8 mouse cellular contexts compared by ENCODE assay signal in the genomic region with DNA sequence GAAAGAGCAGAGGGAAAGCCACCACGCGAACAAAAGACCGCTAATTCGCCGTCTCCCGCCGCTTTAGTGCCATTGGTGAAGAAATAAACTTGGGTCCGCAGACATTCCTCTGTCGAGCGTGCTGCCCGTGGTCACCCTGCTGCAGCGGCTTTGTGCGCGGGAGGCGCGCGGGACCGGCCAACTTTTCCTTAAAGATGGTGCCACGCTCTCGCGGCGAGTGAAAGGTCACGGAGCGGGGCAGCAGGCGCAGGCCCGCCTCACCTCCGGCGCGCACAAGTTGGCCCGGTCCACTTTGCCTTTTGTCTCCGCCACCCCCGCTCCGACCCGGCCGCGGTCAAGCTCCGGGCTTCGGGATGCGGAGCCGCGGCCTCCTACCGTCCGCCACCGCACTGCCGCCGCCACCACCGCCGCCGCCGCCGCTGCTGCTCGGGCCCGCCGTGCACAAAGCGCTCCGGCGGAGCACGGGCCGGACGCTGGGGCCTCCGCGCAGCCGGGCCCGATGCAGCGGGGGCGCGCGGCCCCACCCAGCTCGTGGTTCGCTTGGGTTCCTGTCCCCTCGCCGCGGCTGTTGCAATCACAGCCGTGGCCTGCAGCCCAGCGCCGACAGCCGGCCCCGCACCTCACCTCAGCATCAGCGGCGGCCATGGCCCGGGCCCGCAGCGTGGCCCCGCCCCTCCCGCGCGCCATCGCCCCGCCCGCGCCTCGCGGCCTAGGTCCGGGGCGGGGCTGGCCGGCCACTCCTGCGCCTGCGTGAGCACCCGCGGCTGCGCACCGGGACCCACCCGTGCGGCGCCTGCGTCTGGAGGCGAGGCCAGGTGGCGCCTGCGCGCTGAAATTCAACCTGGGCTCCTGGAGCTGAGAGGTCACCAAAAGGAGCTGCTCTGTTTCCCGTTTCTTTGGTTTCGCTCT. TPM values are rescaled to one million over a fixed set of nuclear protein-coding genes. Genes with fewer than 3 reads are reported as not detected.
DNase-seq lines count a peak whose midpoint lies in the region; ATAC-seq and TF ChIP-seq lines count a peak whose summit lies in the region.

A gene (minus strand): TSS at position 685 of the 909 bp plus-strand sequence.

- peak; percentile 19; the same call in 1 of the 2 replicates for TF ChIP-seq CTCF in gastrocnemius, adult 2 months (IDR thresholded peaks at IDR 0.05)
- TF ChIP-seq CTCF in hindbrain, postnatal 0 days (IDR thresholded peaks at IDR 0.05; ENCODE audit: low read depth) = peak; percentile 22; the same call in 1 of the 2 replicates
- TF ChIP-seq CTCF in left cerebral cortex, adult 2 months (IDR thresholded peaks at IDR 0.05) = no peak; the same call in none of the 2 replicates

- intact Hi-C loops in gastrocnemius, adult 2 months (cut with DNase I) = no loop called here
- intact Hi-C loops in left cerebral cortex, adult 2 months (cut with DNase I) = no loop called here

- H3K36me3 ChIP-seq in hindbrain, postnatal 0 days (ENCODE audit: insufficient read depth, low read length) = no peaks in the 10 kb centered on the region

- peak within 1 kb of the TSS; percentile 91 for H3K27ac ChIP-seq in gastrocnemius, adult 2 months
- H3K27ac ChIP-seq in hindbrain, postnatal 0 days = peak within 1 kb of the TSS; percentile 98
- peak within 1 kb of the TSS; percentile 89 for H3K27ac ChIP-seq in left cerebral cortex, adult 2 months

- under 1% methylated on average over 106 of the region's 112 CpGs for WGBS in hindbrain, postnatal 0 days

- no peaks in the 10 kb centered on the region for H3K27me3 ChIP-seq in hindbrain, postnatal 0 days (ENCODE audit: insufficient read depth, low read length)

- peaks cover 10% of the 10 kb centered on the region for H3K4me1 ChIP-seq in hindbrain, postnatal 0 days (ENCODE audit: insufficient read depth, low read length)

- peak within 1 kb of the TSS; percentile 83 for H3K4me2 ChIP-seq in hindbrain, postnatal 0 days (ENCODE audit: low read depth, low read length)

- ATAC-seq in hindbrain, postnatal 0 days = peak; percentile 98
- peak; percentile 96 for ATAC-seq in megakaryocyte, adult 5-6 weeks (ENCODE audit: poor library complexity, severe bottlenecking)

- peak within 1 kb of the TSS; percentile 96 for H3K9ac ChIP-seq in hindbrain, postnatal 0 days (replicated peaks; ENCODE audit: low read length)

- H3K9me3 ChIP-seq in hindbrain, postnatal 0 days (ENCODE audit: low read length) = no peaks in the 10 kb centered on the region

- H3K4me3 ChIP-seq in gastrocnemius, adult 2 months = peak within 1 kb of the TSS; percentile 87
- H3K4me3 ChIP-seq in hindbrain, postnatal 0 days (ENCODE audit: low read length) = peak within 1 kb of the TSS; percentile 96
- peak within 1 kb of the TSS; percentile 88 for H3K4me3 ChIP-seq in left cerebral cortex, adult 2 months

- peak; percentile 73 for DNase-seq in WW6 (ENCODE audit: low read depth, low spot score)
- DNase-seq in cerebellum, postnatal 4 days (ENCODE audit: low spot score in 2 of 2) = peak; percentile 91 to 93
- DNase-seq in gastrocnemius, adult 2 months = peak; percentile 98
- peak; percentile 97 for DNase-seq in hindbrain, postnatal 0 days (ENCODE audit: low spot score)
- DNase-seq in left cerebral cortex, adult 2 months (ENCODE audit: extremely low spot score in 1 of 2, low spot score in 2 of 2) = peak; percentile 96
- peak; percentile 90 to 94 for DNase-seq in right cerebral cortex, adult 2 months (ENCODE audit: low spot score in 2 of 2)
- DNase-seq in urinary bladder, postnatal 14 days (ENCODE audit: low spot score) = peak; percentile 95

RNA-seq across cellular contexts. Expression of the gene that starts here (rescaled TPM):
- 10 to 100 TPM; 28.3 to 29.0 TPM for total RNA-seq in gastrocnemius, adult 2 months (2021)
- total RNA-seq in hindbrain, postnatal 0 days (2014; rRNA removed) = 52.0 and 79.8 TPM in 2 replicates
- polyA plus RNA-seq in hindbrain, postnatal 0 days (2015; fragmentation: Nextera tagmentation; extraction: Ambion mirVana) = 61.8 and 63.1 TPM in 2 replicates
- total RNA-seq in left cerebral cortex, adult 2 months (2021) = 10 to 100 TPM; 53.1 to 59.4 TPM
- 26.2 and 30.7 TPM in 2 replicates for total RNA-seq in megakaryocyte, adult 5-6 weeks (2015)
- 49.7 and 69.3 TPM in 2 replicates for total RNA-seq in megakaryocyte, adult 5-6 weeks (2017)

Comparison
In these comparisons a context has a peak if more than half of its experiments do, and no peak if none do; other contexts are left out.
1. Peak in every context shown above with its lines: DNase-seq, ATAC-seq, H3K4me3 ChIP-seq and H3K27ac ChIP-seq.